Mouse (Mus musculus) skeletal muscle tissue, adult 2 months (tissue): Measurements from ENCODE around the gene 1700001J03Rik.
A peak's percentile ranks its signal among the peaks of the same experiment; 100 is the strongest.
"Not testable (repeated sequence)": the region's sequence is repeated elsewhere in the genome, so short reads cannot be mapped to it uniquely, and the experiment has no call there.

Experiments used
- DNase-seq: peaks from one replicate; pipeline ENCODE4 v3.0.0-alpha.2; 2012; ENCODE audit warnings: low read depth, low spot score

1700001J03Rik gene

GRCm38 (mm10) chr5:146185204-146185603, at the start of gene 1700001J03Rik:
1700001J03Rik (minus strand) TSS chr5:146185304.
- DNase-seq: not testable (repeated sequence)

- no peak for DNase-seq
These were observed 49.2 kb upstream of the 1700001J03Rik start for GRCm38 (mm10) chr5:146234336-146234735.

GRCm38 (mm10) chr5:146232816-146233215, 47.7 kb upstream of the 1700001J03Rik start:
- DNase-seq: no peak

GRCm38 (mm10) chr5:146232056-146232675, 47.1 kb upstream of the 1700001J03Rik start:
- DNase-seq: no peak

- DNase-seq: no peak
These were observed 46.5 kb upstream of the 1700001J03Rik start for GRCm38 (mm10) chr5:146231655-146231996.

GRCm38 (mm10) chr5:146230864-146231654, 46.0 kb upstream of the 1700001J03Rik start, which contains the start of gene Cdk8:
Cdk8 (plus strand) TSS chr5:146231230.
- peak; percentile 95 for DNase-seq

GRCm38 (mm10) chr5:146229869-146230650, 45.0 kb upstream of the 1700001J03Rik start:
- peak; percentile 31 for DNase-seq

GRCm38 (mm10) chr5:146227496-146227895, 42.4 kb upstream of the 1700001J03Rik start:
- no peak for DNase-seq

- DNase-seq: no peak
These were observed 38.7 kb upstream of the 1700001J03Rik start for GRCm38 (mm10) chr5:146223786-146224185.

- DNase-seq: no peak
These were observed 36.6 kb upstream of the 1700001J03Rik start for GRCm38 (mm10) chr5:146221722-146222121.

GRCm38 (mm10) chr5:146220879-146221714, 36.0 kb upstream of the 1700001J03Rik start, which contains the start of gene Rnf6:
Rnf6 (minus strand) TSS chr5:146221555.
- peak; percentile 95 for DNase-seq

GRCm38 (mm10) chr5:146220501-146220878, 35.4 kb upstream of the 1700001J03Rik start:
- no peak for DNase-seq

GRCm38 (mm10) chr5:146205537-146205936, 20.4 kb upstream of the 1700001J03Rik start:
- no peak for DNase-seq

- DNase-seq: no peak
These were observed 18.8 kb upstream of the 1700001J03Rik start for GRCm38 (mm10) chr5:146203921-146204320.

GRCm38 (mm10) chr5:146200580-146200979, 15.5 kb upstream of the 1700001J03Rik start:
- no peak for DNase-seq

GRCm38 (mm10) chr5:146199540-146199939, 14.4 kb upstream of the 1700001J03Rik start:
- no peak for DNase-seq

GRCm38 (mm10) chr5:146199073-146199472, 14.0 kb upstream of the 1700001J03Rik start:
- no peak for DNase-seq

GRCm38 (mm10) chr5:146193360-146193759, 8.3 kb upstream of the 1700001J03Rik start:
- DNase-seq: no peak

- no peak for DNase-seq
These were observed 5.6 kb upstream of the 1700001J03Rik start for GRCm38 (mm10) chr5:146190501-146191269.

- DNase-seq: no peak
These were observed 5.0 kb upstream of the 1700001J03Rik start for GRCm38 (mm10) chr5:146190093-146190492.
